Mouse (Mus musculus) cortical plate, adult 2 months (tissue): Measurements from ENCODE around the gene Cbr3. TPM values are rescaled to one million over a fixed set of nuclear protein-coding genes. Genes with fewer than 3 reads are reported as not detected.
"Not testable (repeated sequence)": the region's sequence is repeated elsewhere in the genome, so short reads cannot be mapped to it uniquely, and the experiment has no call there.

Experiments
- H3K27ac ChIP-seq: fragments of 200-500 bp; 2 replicates; pipeline ENCODE4 v1.5.1; 2012; ENCODE audit warnings: low read length, control low read depth, inconsistent platforms; ENCODE audit not compliant: insufficient read depth
- H3K4me1 ChIP-seq: fragments of 200-500 bp; 2 replicates; pipeline ENCODE4 v1.6.1; 2011; ENCODE audit warnings: low read length; ENCODE audit not compliant: control insufficient read depth, insufficient read depth
- H3K4me3 ChIP-seq: fragments of 200-500 bp; 2 replicates; pipeline ENCODE4 v1.5.1; 2011; ENCODE audit warnings: mild to moderate bottlenecking, low read length, control low read depth; ENCODE audit not compliant: insufficient read depth
- CTCF ChIP-seq: fragments of 200-500 bp; IDR thresholded peaks from 2 replicates; pipeline ENCODE4 v1.5.1; 2011; ENCODE audit warnings: mild to moderate bottlenecking, control low read depth, low read length; ENCODE audit not compliant: insufficient read depth; ENCODE audit errors: extremely low read depth
- POLR2A ChIP-seq: fragments of 200-500 bp; IDR thresholded peaks from 2 replicates; pipeline ENCODE4 v1.6.1; 2011; ENCODE audit warnings: mild to moderate bottlenecking, low read length, control low read depth; ENCODE audit not compliant: insufficient read depth; ENCODE audit errors: extremely low read depth
- polyA plus RNA-seq: library from polyadenylated mRNA; depleted of rRNA; stranded (reverse); fragments of >200 nt; gene quantifications from 2 replicates; pipeline ENCODE4 v1.2.3, GENCODE M21; 2012; rRNA removed

Cbr3 gene
- 18.5 and 22.1 TPM in 2 replicates for polyA plus RNA-seq

GRCm38 (mm10) chr16:93682689-93683507 is at the start of gene Cbr3:
Gene Cbr3, plus strand, starts transcription at chr16:93683215.
- Histone ChIP-seq H3K4me1 (0 out of 2 replicates have a peak, but pooled peaks cover 2% of the 10 kb centered on the region), H3K27ac (peak within 1 kb of the TSS; percentile 67), H3K4me3 (peak within 1 kb of the TSS; percentile 89)
- TF ChIP-seq CTCF (peak; percentile 43), POLR2A (no peak)

- Histone ChIP-seq H3K4me3 (no peak overlapping the region), H3K27ac (no peak overlapping the region), H3K4me1 (no peaks in the 10 kb centered on the region)
- TF ChIP-seq CTCF, result no peak
- no peak for TF ChIP-seq POLR2A
Observed at GRCm38 (mm10) chr16:93644006-93644405, 39.0 kb upstream of the Cbr3 start.

GRCm38 (mm10) chr16:93648441-93649183 is 34.4 kb upstream of the Cbr3 start:
- H3K27ac ChIP-seq, result no peak overlapping the region
- no peaks in the 10 kb centered on the region for H3K4me1 ChIP-seq
- no peak overlapping the region for H3K4me3 ChIP-seq
- TF ChIP-seq CTCF (no peak), POLR2A (no peak)

GRCm38 (mm10) chr16:93667976-93668375 is 15.0 kb upstream of the Cbr3 start:
- Histone ChIP-seq H3K4me1 (no peaks in the 10 kb centered on the region), H3K4me3 (no peak overlapping the region), H3K27ac (no peak overlapping the region)
- TF ChIP-seq CTCF (no peak), POLR2A (no peak)

GRCm38 (mm10) chr16:93669521-93669920 is 13.5 kb upstream of the Cbr3 start:
- Histone ChIP-seq H3K4me1 (no peaks in the 10 kb centered on the region), H3K27ac (no peak overlapping the region), H3K4me3 (no peak overlapping the region)
- TF ChIP-seq POLR2A (no peak), CTCF (no peak)

- not testable (repeated sequence) for H3K4me3 ChIP-seq, H3K27ac ChIP-seq, H3K4me1 ChIP-seq
Observed at GRCm38 (mm10) chr16:93670466-93670865, 12.5 kb upstream of the Cbr3 start.

- Histone ChIP-seq H3K27ac (no peak overlapping the region), H3K4me1 (no peaks in the 10 kb centered on the region), H3K4me3 (no peak overlapping the region)
- TF ChIP-seq POLR2A (no peak), CTCF (peak; percentile 32; the same call in 1 of the 2 replicates)
Observed at GRCm38 (mm10) chr16:93671064-93671463, 12.0 kb upstream of the Cbr3 start.

- no peak for TF ChIP-seq CTCF
- TF ChIP-seq POLR2A, result no peak
- no peak overlapping the region for H3K27ac ChIP-seq
- H3K4me1 ChIP-seq, result no peaks in the 10 kb centered on the region
- no peak overlapping the region for H3K4me3 ChIP-seq
Observed at GRCm38 (mm10) chr16:93676376-93676775, 6.6 kb upstream of the Cbr3 start.

- H3K4me1 ChIP-seq, result 0 out of 2 replicates have a peak, but pooled peaks cover 2% of the 10 kb centered on the region
- no peak overlapping the region for H3K4me3 ChIP-seq
- TF ChIP-seq CTCF (no peak), POLR2A (no peak)
- no peak overlapping the region for H3K27ac ChIP-seq
Observed at GRCm38 (mm10) chr16:93678206-93678605, 4.8 kb upstream of the Cbr3 start.

- Histone ChIP-seq H3K4me1 (0 out of 2 replicates have a peak, but pooled peaks cover 2% of the 10 kb centered on the region), H3K27ac (no peak overlapping the region), H3K4me3 (no peak overlapping the region)
- TF ChIP-seq POLR2A, result no peak
- TF ChIP-seq CTCF, result no peak
Observed at GRCm38 (mm10) chr16:93679165-93679564, 3.9 kb upstream of the Cbr3 start.
